Mouse (Mus musculus) ES-E14 (cell line): ENCODE data around the gene Capn8. TPM values are rescaled to one million over a fixed set of nuclear protein-coding genes. Genes with fewer than 3 reads are reported as not detected.

Experiments
- DNase-seq: peaks from one replicate; pipeline ENCODE4 v3.0.0-alpha.2; 2013; ENCODE audit warnings: low read depth, low spot score
- H3K27ac ChIP-seq: 2 replicates; pipeline ENCODE4 v1.5.1; 2012; ENCODE audit warnings: low read depth, mild to moderate bottlenecking, low read length, moderate library complexity, mixed read lengths; ENCODE audit not compliant: poor library complexity, insufficient read depth, severe bottlenecking
- H3K36me3 ChIP-seq: 2 replicates; pipeline ENCODE4 v1.6.1; 2012; ENCODE audit warnings: mild to moderate bottlenecking, low read length, moderate library complexity, mixed read lengths; ENCODE audit not compliant: control insufficient read depth, poor library complexity, insufficient read depth, severe bottlenecking
- H3K4me1 ChIP-seq, 2 experiments: fragments of 150-350 bp in 1 of 2; sonication (generic) in 1 of 2; 2 replicates each; pipeline ENCODE4 v1.6.1; 2012; ENCODE audit warnings: low read length in 2 of 2, mild to moderate bottlenecking in 1 of 2, mixed read lengths in 1 of 2; ENCODE audit not compliant: control insufficient read depth in 2 of 2, insufficient read depth in 2 of 2, poor library complexity in 1 of 2
- H3K4me3 ChIP-seq, 2 experiments: fragments of 150-350 bp in 1 of 2; sonication (generic) in 1 of 2; 2 replicates each; pipeline ENCODE4 v1.5.1; 2012; ENCODE audit warnings: low read length in 2 of 2, low read depth in 1 of 2, mild to moderate bottlenecking in 1 of 2, mixed read lengths in 1 of 2; ENCODE audit not compliant: insufficient read depth in 1 of 2, poor library complexity in 1 of 2, severe bottlenecking in 1 of 2
- H3K9ac ChIP-seq: 2 replicates; pipeline ENCODE4 v1.6.1; 2012; ENCODE audit warnings: low read depth, mild to moderate bottlenecking, low read length, mixed read lengths; ENCODE audit not compliant: poor library complexity, insufficient read depth, severe bottlenecking
- H3K9me3 ChIP-seq: fragments of 150-350 bp; sonication (generic); 2 replicates; pipeline ENCODE4 v1.6.1; 2012; ENCODE audit warnings: low read depth, mild to moderate bottlenecking, low read length; ENCODE audit not compliant: control insufficient read depth, insufficient read depth
- CHD2 ChIP-seq: IDR thresholded peaks from 2 replicates; pipeline ENCODE4 v1.6.1; 2014; ENCODE audit warnings: mild to moderate bottlenecking, low read depth, low read length, inconsistent platforms
- HCFC1 ChIP-seq: IDR thresholded peaks from 2 replicates; pipeline ENCODE4 v1.6.1; 2012; ENCODE audit warnings: low read length, inconsistent platforms, borderline replicate concordance; ENCODE audit not compliant: insufficient read depth
- MAFK ChIP-seq: IDR thresholded peaks from 2 replicates; pipeline ENCODE4 v1.6.1; 2014; ENCODE audit warnings: mild to moderate bottlenecking, low read depth, low read length, inconsistent platforms; ENCODE audit not compliant: insufficient read depth
- ZC3H11A ChIP-seq: IDR thresholded peaks from 2 replicates; pipeline ENCODE4 v1.6.1; 2012; ENCODE audit warnings: low read depth, mild to moderate bottlenecking, inconsistent platforms, low read length, borderline replicate concordance
- ZNF384 ChIP-seq: IDR thresholded peaks from 2 replicates; pipeline ENCODE4 v1.6.1; 2012; ENCODE audit warnings: low read depth, low read length, inconsistent platforms
- in situ Hi-C, 2 experiments: fragments of 600-800 bp; cut with MboI; formaldehyde crosslinking; loops; one replicate each; pipeline ENCODE4 v1.15.1; 2025; ENCODE audit warnings: low sequenced_read_pairs in 2 of 2, inconsistent platforms in 1 of 2; ENCODE audit not compliant: unreplicated experiment in 2 of 2
- total RNA-seq: library from RNA; depleted of rRNA; stranded (reverse); fragments of 300-350 nt; gene quantifications from 2 replicates; pipeline ENCODE4 v1.2.3, GENCODE M21; 2012

Gene Capn8
- total RNA-seq, 1 experiment, result not detected

GRCm38 (mm10) chr1:182605330-182606150 is 40.7 kb downstream of the Capn8 start:
- Histone ChIP-seq H3K4me3 (no peak overlapping the region), H3K9ac (no peak overlapping the region), H3K27ac (no peak overlapping the region), H3K36me3 (no peaks in the 10 kb centered on the region), H3K9me3 (no peaks in the 10 kb centered on the region), H3K4me1 (no peaks in the 10 kb centered on the region)
- TF ChIP-seq CHD2 (no peak), MAFK (no peak), HCFC1 (no peak), ZNF384 (no peak), ZC3H11A (no peak)
- in situ Hi-C loops, result no loop called here
- DNase-seq, result no peak

- H3K4me1 ChIP-seq, result no peaks in the 10 kb centered on the region
Observed at GRCm38 (mm10) chr1:182609701-182610335, 45.0 kb downstream of the Capn8 start.

GRCm38 (mm10) chr1:182615465-182615864 is 50.7 kb downstream of the Capn8 start:
- in situ Hi-C loops, result no loop called here
- TF ChIP-seq MAFK (no peak), CHD2 (no peak), HCFC1 (no peak), ZNF384 (no peak), ZC3H11A (no peak)
- Histone ChIP-seq H3K27ac (no peak overlapping the region), H3K9me3 (no peaks in the 10 kb centered on the region), H3K9ac (no peak overlapping the region), H3K4me3 (no peak overlapping the region), H3K4me1 (no peaks in the 10 kb centered on the region), H3K36me3 (no peaks in the 10 kb centered on the region)
- DNase-seq, result no peak

More at GRCm38 (mm10) chr1:182609701-182610335, 45.0 kb downstream of the Capn8 start:
- no peaks in the 10 kb centered on the region for H3K9me3 ChIP-seq
- H3K36me3 ChIP-seq, result no peaks in the 10 kb centered on the region
- in situ Hi-C loops, result no loop called here
- no peak overlapping the region for H3K27ac ChIP-seq
- H3K9ac ChIP-seq, result no peak overlapping the region
- TF ChIP-seq ZNF384 (no peak), CHD2 (no peak), MAFK (no peak), HCFC1 (no peak), ZC3H11A (no peak)
- no peak overlapping the region for H3K4me3 ChIP-seq
- no peak for DNase-seq

- Histone ChIP-seq H3K4me3 (no peak overlapping the region), H3K4me1 (no peaks in the 10 kb centered on the region), H3K36me3 (no peaks in the 10 kb centered on the region), H3K9me3 (no peaks in the 10 kb centered on the region), H3K27ac (no peak overlapping the region), H3K9ac (no peak overlapping the region)
- TF ChIP-seq ZNF384 (no peak), ZC3H11A (no peak), HCFC1 (no peak), CHD2 (no peak), MAFK (no peak)
- no peak for DNase-seq
- in situ Hi-C loops, result no loop called here
Observed at GRCm38 (mm10) chr1:182618200-182618947, 53.6 kb downstream of the Capn8 start.
